13 mouse cellular contexts compared by ENCODE assay signal in genomic region chr10:94572772-94573171, GRCm38 (mm10).
DNase-seq lines count a peak whose midpoint lies in the region; ATAC-seq and TF ChIP-seq lines count a peak whose summit lies in the region.
"Had no signal": no experiment of that assay in that cellular context is flagged by ENCODE, and none has a peak within 500 bp of the region (broad histone marks: within the 10 kb centered on the region; RNA-seq: fewer than 3 reads in every experiment).

No protein-coding gene starts in this region.

- TF ChIP-seq POLR2A in heart, adult 2 months (IDR thresholded peaks at IDR 0.05; ENCODE audit: insufficient read depth, low read depth, low read length), result no peak
- TF ChIP-seq POLR2A in liver, adult 2 months (IDR thresholded peaks at IDR 0.05; ENCODE audit: extremely low read depth, insufficient read depth, low read length), result no peak

- H3K36me3 ChIP-seq in heart, adult 2 months (ENCODE audit: control insufficient read depth, insufficient read depth, low read length), result peaks cover 14% of the 10 kb centered on the region; the same call in 1 of the 2 replicates
- H3K36me3 ChIP-seq in liver, adult 2 months (ENCODE audit: control insufficient read depth, insufficient read depth, low read length), result no peaks in the 10 kb centered on the region
- H3K36me3 ChIP-seq in liver, embryonic 12.5 days, result no peaks in the 10 kb centered on the region
- no peaks in the 10 kb centered on the region for H3K36me3 ChIP-seq in heart, postnatal 0 days (replicated peaks; ENCODE audit: control insufficient read depth, insufficient read depth, low read length)
- H3K36me3 ChIP-seq: forebrain, embryonic 12.5 days had no signal

- peak overlapping the region; percentile 60 for H3K27ac ChIP-seq in heart, adult 2 months
- H3K27ac ChIP-seq in liver, adult 2 months (replicated peaks; ENCODE audit: insufficient read depth, low read depth, low read length), result peak overlapping the region; percentile 11; the same call in 1 of the 2 replicates
- no peak overlapping the region for H3K27ac ChIP-seq in liver, embryonic 12.5 days
- H3K27ac ChIP-seq in heart, postnatal 0 days (ENCODE audit: low read depth), result peak overlapping the region; percentile 44
- H3K27ac ChIP-seq: forebrain, embryonic 12.5 days; kidney, postnatal 0 days had no signal

- H3K4me1 ChIP-seq in heart, adult 2 months (ENCODE audit: control insufficient read depth, insufficient read depth, low read length), result peaks cover 41% of the 10 kb centered on the region
- peaks cover 21% of the 10 kb centered on the region for H3K4me1 ChIP-seq in liver, adult 2 months (ENCODE audit: control insufficient read depth, insufficient read depth, low read length)
- peaks cover 47% of the 10 kb centered on the region for H3K4me1 ChIP-seq in liver, embryonic 12.5 days
- H3K4me1 ChIP-seq in heart, postnatal 0 days (ENCODE audit: control insufficient read depth, insufficient read depth), result peaks cover 16% of the 10 kb centered on the region; the same call in 1 of the 2 replicates

- no peak overlapping the region for H3K4me3 ChIP-seq in heart, adult 2 months
- H3K4me3 ChIP-seq in liver, adult 2 months (ENCODE audit: insufficient read depth, low read depth, low read length), result no peak overlapping the region
- H3K4me3 ChIP-seq in liver, embryonic 12.5 days, result no peak overlapping the region
- H3K4me3 ChIP-seq in heart, postnatal 0 days (ENCODE audit: low read depth, low read length), result no peak overlapping the region
- H3K4me3 ChIP-seq: forebrain, embryonic 12.5 days had no signal

- peak; percentile 42 to 44 for DNase-seq in heart, adult 2 months
- DNase-seq in heart, adult 8-10 months (ENCODE audit: low spot score), result no peak
- DNase-seq in liver, adult 2 months (ENCODE audit: extremely low read depth, low read depth, low spot score), result no peak
- DNase-seq in heart, postnatal 0 days (ENCODE audit: low spot score), result no peak
- DNase-seq in lung, postnatal 4 days, result peak; percentile 17 to 42
- DNase-seq in layer of hippocampus, adult 8-10 months (ENCODE audit: low spot score in 2 of 2), result no peak
- DNase-seq: cerebellum, postnatal 36 days; layer of hippocampus, postnatal 36 days; right cerebral cortex, postnatal 25 days; thymus, postnatal 25 days had no signal

- TF ChIP-seq CTCF in heart, adult 2 months (IDR thresholded peaks at IDR 0.05), result no peak
- no peak for TF ChIP-seq CTCF in liver, adult 2 months (IDR thresholded peaks at IDR 0.05; ENCODE audit: low read depth, low read length)
- no peak for TF ChIP-seq CTCF in heart, postnatal 0 days (IDR thresholded peaks at IDR 0.05; ENCODE audit: low read depth)

- TF ChIP-seq EP300 in heart, adult 2 months (IDR thresholded peaks at IDR 0.05; ENCODE audit: insufficient read depth, low read depth, low read length), result peak; percentile 97
- TF ChIP-seq EP300 in heart, postnatal 0 days (IDR thresholded peaks at IDR 0.05; ENCODE audit: low read depth), result peak; percentile 81

- no peak overlapping the region for H3K4me2 ChIP-seq in liver, embryonic 12.5 days
- no peak overlapping the region for H3K4me2 ChIP-seq in heart, postnatal 0 days (ENCODE audit: low read depth, low read length)
- H3K4me2 ChIP-seq: forebrain, embryonic 12.5 days had no signal

- H3K9me3 ChIP-seq in liver, embryonic 12.5 days (replicated peaks), result no peaks in the 10 kb centered on the region
- H3K9me3 ChIP-seq in heart, postnatal 0 days (replicated peaks; ENCODE audit: control insufficient read depth, low read length), result no peaks in the 10 kb centered on the region
- H3K9me3 ChIP-seq: forebrain, embryonic 12.5 days had no signal

- H3K27me3 ChIP-seq in heart, adult 2 months (ENCODE audit: control insufficient read depth, insufficient read depth, low read length), result no peaks in the 10 kb centered on the region
- H3K27me3 ChIP-seq in liver, adult 2 months (ENCODE audit: control insufficient read depth, insufficient read depth, low read length), result no peaks in the 10 kb centered on the region
- no peaks in the 10 kb centered on the region for H3K27me3 ChIP-seq in liver, embryonic 12.5 days (replicated peaks)
- no peaks in the 10 kb centered on the region for H3K27me3 ChIP-seq in heart, postnatal 0 days (ENCODE audit: control insufficient read depth, insufficient read depth, low read length)
- H3K27me3 ChIP-seq: forebrain, embryonic 12.5 days had no signal

- WGBS in heart, adult 2 months, result 26% methylated on average over 12 of the region's 12 CpGs
- WGBS in liver, adult 2 months, result 74% methylated on average over 12 of the region's 12 CpGs
- 54% methylated on average over 12 of the region's 12 CpGs for WGBS in liver, embryonic 12.5 days (ENCODE audit: insufficient replicate concordance)
- 34% methylated on average over 12 of the region's 12 CpGs for WGBS in heart, postnatal 0 days

- intact Hi-C loops in heart, adult 2 months (cut with DNase I), result no loop called here

- H3K79me2 ChIP-seq in heart, adult 2 months (replicated peaks; ENCODE audit: control insufficient read depth, insufficient read depth, low read length), result peaks cover 7% of the 10 kb centered on the region
- peaks cover 19% of the 10 kb centered on the region for H3K79me2 ChIP-seq in liver, adult 2 months (ENCODE audit: control insufficient read depth, insufficient read depth, low read length)

- ATAC-seq in liver, embryonic 12.5 days, result no peak
- peak; percentile 37; the same call in 1 of the 2 replicates for ATAC-seq in heart, postnatal 0 days (ENCODE audit: insufficient read depth, low read depth)

- H3K9ac ChIP-seq in heart, adult 2 months (ENCODE audit: low read depth, low read length), result no peak overlapping the region
- H3K9ac ChIP-seq in liver, adult 2 months (ENCODE audit: low read depth, low read length), result no peak overlapping the region
- no peak overlapping the region for H3K9ac ChIP-seq in liver, embryonic 12.5 days
- no peak overlapping the region for H3K9ac ChIP-seq in heart, postnatal 0 days (replicated peaks; ENCODE audit: low read depth, low read length)
- H3K9ac ChIP-seq: forebrain, embryonic 12.5 days had no signal

Comparison
In these comparisons a context has a peak if more than half of its experiments do, and no peak if none do; other contexts are left out.
1. DNase-seq: peak in heart, adult 2 months (2 of 2) and lung, postnatal 4 days (2 of 2); none in heart, adult 8-10 months (single experiment), liver, adult 2 months (single experiment), heart, postnatal 0 days (single experiment) and layer of hippocampus, adult 8-10 months (0 of 2).